Mouse (Mus musculus): ENCODE measurements at regions not wholly inside any gene's neighbourhood (a gene's known extent, or its start where the extent isn't known, plus 50 kb on each side); places are given as distances from the start of the nearest gene placed in this dataset.

GRCm38 (mm10) chr9:50413514-50414335 lies 69.0 kb upstream of the Rpl10-ps3 start:
- H3K4me2 ChIP-seq (ENCODE audit: low read depth) = no peak overlapping the region
- no peak overlapping the region for H3ac ChIP-seq (ENCODE audit: control insufficient read depth, insufficient read length)
- H3K4me3 ChIP-seq = no peak overlapping the region
- no peaks in the 10 kb centered on the region for H3K79me2 ChIP-seq (ENCODE audit: control insufficient read depth, insufficient read depth)
- TF ChIP-seq REST (IDR thresholded peaks at IDR 0.05; ENCODE audit: insufficient read depth, insufficient read length) (no peak), MAX (IDR thresholded peaks at IDR 0.05; ENCODE audit: low read depth) (no peak), TCF12 (IDR thresholded peaks at IDR 0.05; ENCODE audit: insufficient read depth, poor library complexity, severe bottlenecking) (no peak), E2F4 (IDR thresholded peaks at IDR 0.05; ENCODE audit: insufficient read depth) (no peak), SRF (IDR thresholded peaks at IDR 0.05; ENCODE audit: control insufficient read depth, insufficient read length, low read depth) (no peak), CEBPB (IDR thresholded peaks at IDR 0.05; ENCODE audit: insufficient read depth, poor library complexity, severe bottlenecking) (no peak), POLR2AphosphoS2 (IDR thresholded peaks at IDR 0.05; ENCODE audit: insufficient read length, low read depth) (no peak), POLR2A (IDR thresholded peaks at IDR 0.05; ENCODE audit: insufficient read length, low read depth) (no peak), MYOG (IDR thresholded peaks at IDR 0.05; ENCODE audit: control insufficient read depth in 1 of 3, insufficient read depth in 1 of 3, insufficient read length in 2 of 3, low read depth in 2 of 3) (no peak), USF1 (IDR thresholded peaks at IDR 0.05; ENCODE audit: low read depth) (no peak), TCF3 (IDR thresholded peaks at IDR 0.05; ENCODE audit: insufficient read length, low read depth) (no peak), MYOD1 (IDR thresholded peaks at IDR 0.05; ENCODE audit: control insufficient read depth in 1 of 3, insufficient read length in 2 of 3, low read depth in 2 of 3) (no peak)
- H3K36me3 ChIP-seq (ENCODE audit: control insufficient read depth, insufficient read depth) = no peaks in the 10 kb centered on the region
- H3K27me3 ChIP-seq (ENCODE audit: control insufficient read depth, insufficient read depth, insufficient read length) = peaks cover 34% of the 10 kb centered on the region

GRCm38 (mm10) chr9:50414796-50415340 lies 70.1 kb upstream of the Rpl10-ps3 start:
- H3K4me3 ChIP-seq = no peak overlapping the region
- no peak for TF ChIP-seq MYOD1 (IDR thresholded peaks at IDR 0.05; ENCODE audit: control insufficient read depth in 1 of 3, insufficient read length in 2 of 3, low read depth in 2 of 3)
- TF ChIP-seq POLR2A (IDR thresholded peaks at IDR 0.05; ENCODE audit: insufficient read length, low read depth) = no peak
- TF ChIP-seq TCF3 (IDR thresholded peaks at IDR 0.05; ENCODE audit: insufficient read length, low read depth) = no peak
- no peak for TF ChIP-seq USF1 (IDR thresholded peaks at IDR 0.05; ENCODE audit: low read depth)
- TF ChIP-seq MYOG (IDR thresholded peaks at IDR 0.05; ENCODE audit: control insufficient read depth in 1 of 3, insufficient read depth in 1 of 3, insufficient read length in 2 of 3, low read depth in 2 of 3) = no peak

GRCm38 (mm10) chr9:50416677-50417076 lies 71.9 kb upstream of the Rpl10-ps3 start:
- no peak for TF ChIP-seq TCF12 (IDR thresholded peaks at IDR 0.05; ENCODE audit: insufficient read depth, poor library complexity, severe bottlenecking)
- no peak for TF ChIP-seq USF1 (IDR thresholded peaks at IDR 0.05; ENCODE audit: low read depth)
- TF ChIP-seq E2F4 (IDR thresholded peaks at IDR 0.05; ENCODE audit: insufficient read depth) = no peak
- TF ChIP-seq MYOD1 (IDR thresholded peaks at IDR 0.05; ENCODE audit: control insufficient read depth in 1 of 3, insufficient read length in 2 of 3, low read depth in 2 of 3) = no peak
- no peak for TF ChIP-seq MAX (IDR thresholded peaks at IDR 0.05; ENCODE audit: low read depth)
- TF ChIP-seq MYOG (IDR thresholded peaks at IDR 0.05; ENCODE audit: control insufficient read depth in 1 of 3, insufficient read depth in 1 of 3, insufficient read length in 2 of 3, low read depth in 2 of 3) = no peak
- TF ChIP-seq SRF (IDR thresholded peaks at IDR 0.05; ENCODE audit: control insufficient read depth, insufficient read length, low read depth) = no peak
- no peak for TF ChIP-seq REST (IDR thresholded peaks at IDR 0.05; ENCODE audit: insufficient read depth, insufficient read length)
- TF ChIP-seq POLR2AphosphoS2 (IDR thresholded peaks at IDR 0.05; ENCODE audit: insufficient read length, low read depth) = no peak
- TF ChIP-seq TCF3 (IDR thresholded peaks at IDR 0.05; ENCODE audit: insufficient read length, low read depth) = no peak
- TF ChIP-seq POLR2A (IDR thresholded peaks at IDR 0.05; ENCODE audit: insufficient read length, low read depth) = no peak
- no peak for TF ChIP-seq CEBPB (IDR thresholded peaks at IDR 0.05; ENCODE audit: insufficient read depth, poor library complexity, severe bottlenecking)

More at GRCm38 (mm10) chr9:50414796-50415340, 70.1 kb upstream of the Rpl10-ps3 start:
- H3ac ChIP-seq (ENCODE audit: control insufficient read depth, insufficient read length) = no peak overlapping the region
- H3K36me3 ChIP-seq (ENCODE audit: control insufficient read depth, insufficient read depth) = no peaks in the 10 kb centered on the region
- H3K4me2 ChIP-seq (ENCODE audit: low read depth) = no peak overlapping the region
- no peaks in the 10 kb centered on the region for H3K79me2 ChIP-seq (ENCODE audit: control insufficient read depth, insufficient read depth)
- H3K27me3 ChIP-seq (ENCODE audit: control insufficient read depth, insufficient read depth, insufficient read length) = peaks cover 28% of the 10 kb centered on the region

GRCm38 (mm10) chr9:50421061-50421460 lies 73.3 kb upstream of the Plet1 start:
- TF ChIP-seq TCF3 (IDR thresholded peaks at IDR 0.05; ENCODE audit: insufficient read length, low read depth) (no peak), CEBPB (IDR thresholded peaks at IDR 0.05; ENCODE audit: insufficient read depth, poor library complexity, severe bottlenecking) (no peak), MYOG (IDR thresholded peaks at IDR 0.05; ENCODE audit: control insufficient read depth in 1 of 3, insufficient read depth in 1 of 3, insufficient read length in 2 of 3, low read depth in 2 of 3) (no peak), TCF12 (IDR thresholded peaks at IDR 0.05; ENCODE audit: insufficient read depth, poor library complexity, severe bottlenecking) (no peak), USF1 (IDR thresholded peaks at IDR 0.05; ENCODE audit: low read depth) (no peak), POLR2A (IDR thresholded peaks at IDR 0.05; ENCODE audit: insufficient read length, low read depth) (no peak), E2F4 (IDR thresholded peaks at IDR 0.05; ENCODE audit: insufficient read depth) (no peak)
- H3ac ChIP-seq (ENCODE audit: control insufficient read depth, insufficient read length) = no peak overlapping the region
- no peak overlapping the region for H3K4me3 ChIP-seq
- H3K4me2 ChIP-seq (ENCODE audit: low read depth) = no peak overlapping the region
- no peaks in the 10 kb centered on the region for H3K36me3 ChIP-seq (ENCODE audit: control insufficient read depth, insufficient read depth)
- peaks cover 7% of the 10 kb centered on the region for H3K27me3 ChIP-seq (ENCODE audit: control insufficient read depth, insufficient read depth, insufficient read length)
- no peaks in the 10 kb centered on the region for H3K79me2 ChIP-seq (ENCODE audit: control insufficient read depth, insufficient read depth)

More at GRCm38 (mm10) chr9:50416677-50417076, 71.9 kb upstream of the Rpl10-ps3 start:
- Histone ChIP-seq H3K27me3 (ENCODE audit: control insufficient read depth, insufficient read depth, insufficient read length) (peaks cover 12% of the 10 kb centered on the region), H3K4me3 (no peak overlapping the region), H3K4me2 (ENCODE audit: low read depth) (no peak overlapping the region), H3K79me2 (ENCODE audit: control insufficient read depth, insufficient read depth) (no peaks in the 10 kb centered on the region), H3ac (ENCODE audit: control insufficient read depth, insufficient read length) (no peak overlapping the region), H3K36me3 (ENCODE audit: control insufficient read depth, insufficient read depth) (no peaks in the 10 kb centered on the region)
